Mouse (Mus musculus): ENCODE data around the gene Agr2. TPM values are rescaled to one million over a fixed set of nuclear protein-coding genes. Genes with fewer than 3 reads are reported as not detected.

Agr2 gene
- 0.15 and 0.28 TPM in 2 replicates for polyA plus RNA-seq (2012; rRNA removed)

- Histone ChIP-seq H3K27ac (ENCODE audit: insufficient read depth, low read length) (no peak within 1 kb of the TSS), H3K4me3 (ENCODE audit: insufficient read depth, low read length) (no peak within 1 kb of the TSS), H3K4me1 (ENCODE audit: control insufficient read depth, insufficient read depth, low read length) (peaks cover under 1% of the 10 kb centered on the region; the same call in 1 of the 2 replicates)
- TF ChIP-seq POLR2A (IDR thresholded peaks at IDR 0.05; ENCODE audit: extremely low read depth, insufficient read depth, low read length) = no peak
- TF ChIP-seq CTCF (IDR thresholded peaks at IDR 0.05; ENCODE audit: extremely low read depth, insufficient read depth, low read length) = no peak
Observed at GRCm38 (mm10) chr12:35992711-35993110, at the start of gene Agr2. Gene Agr2 (plus strand): TSS chr12:35992907.

- no peak overlapping the region for H3K4me3 ChIP-seq (ENCODE audit: insufficient read depth, low read length)
- H3K27ac ChIP-seq (ENCODE audit: insufficient read depth, low read length) = no peak overlapping the region
- no peaks in the 10 kb centered on the region for H3K4me1 ChIP-seq (ENCODE audit: control insufficient read depth, insufficient read depth, low read length)
- no peak for TF ChIP-seq CTCF (IDR thresholded peaks at IDR 0.05; ENCODE audit: extremely low read depth, insufficient read depth, low read length)
- no peak for TF ChIP-seq POLR2A (IDR thresholded peaks at IDR 0.05; ENCODE audit: extremely low read depth, insufficient read depth, low read length)
Observed at GRCm38 (mm10) chr12:35951757-35952156, 41.0 kb upstream of the Agr2 start.

- no peak overlapping the region for H3K27ac ChIP-seq (ENCODE audit: insufficient read depth, low read length)
- no peaks in the 10 kb centered on the region for H3K4me1 ChIP-seq (ENCODE audit: control insufficient read depth, insufficient read depth, low read length)
- no peak overlapping the region for H3K4me3 ChIP-seq (ENCODE audit: insufficient read depth, low read length)
- TF ChIP-seq CTCF (IDR thresholded peaks at IDR 0.05; ENCODE audit: extremely low read depth, insufficient read depth, low read length) (no peak), POLR2A (IDR thresholded peaks at IDR 0.05; ENCODE audit: extremely low read depth, insufficient read depth, low read length) (no peak)
Observed at GRCm38 (mm10) chr12:35957235-35957634, 35.5 kb upstream of the Agr2 start.

GRCm38 (mm10) chr12:35966098-35966767, 26.5 kb upstream of the Agr2 start:
- TF ChIP-seq POLR2A (IDR thresholded peaks at IDR 0.05; ENCODE audit: extremely low read depth, insufficient read depth, low read length) (no peak), CTCF (IDR thresholded peaks at IDR 0.05; ENCODE audit: extremely low read depth, insufficient read depth, low read length) (no peak)
- no peak overlapping the region for H3K27ac ChIP-seq (ENCODE audit: insufficient read depth, low read length)
- H3K4me1 ChIP-seq (ENCODE audit: control insufficient read depth, insufficient read depth, low read length) = no peaks in the 10 kb centered on the region
- no peak overlapping the region for H3K4me3 ChIP-seq (ENCODE audit: insufficient read depth, low read length)

GRCm38 (mm10) chr12:35966768-35967141, 26.0 kb upstream of the Agr2 start:
- Histone ChIP-seq H3K4me3 (ENCODE audit: insufficient read depth, low read length) (no peak overlapping the region), H3K4me1 (ENCODE audit: control insufficient read depth, insufficient read depth, low read length) (no peaks in the 10 kb centered on the region), H3K27ac (ENCODE audit: insufficient read depth, low read length) (no peak overlapping the region)
- no peak for TF ChIP-seq POLR2A (IDR thresholded peaks at IDR 0.05; ENCODE audit: extremely low read depth, insufficient read depth, low read length)
- TF ChIP-seq CTCF (IDR thresholded peaks at IDR 0.05; ENCODE audit: extremely low read depth, insufficient read depth, low read length) = no peak

- no peak for TF ChIP-seq CTCF (IDR thresholded peaks at IDR 0.05; ENCODE audit: extremely low read depth, insufficient read depth, low read length)
- no peak for TF ChIP-seq POLR2A (IDR thresholded peaks at IDR 0.05; ENCODE audit: extremely low read depth, insufficient read depth, low read length)
- no peak overlapping the region for H3K4me3 ChIP-seq (ENCODE audit: insufficient read depth, low read length)
- H3K27ac ChIP-seq (ENCODE audit: insufficient read depth, low read length) = no peak overlapping the region
- no peaks in the 10 kb centered on the region for H3K4me1 ChIP-seq (ENCODE audit: control insufficient read depth, insufficient read depth, low read length)
Observed at GRCm38 (mm10) chr12:35975898-35976297, 16.8 kb upstream of the Agr2 start.

- no peak for TF ChIP-seq CTCF (IDR thresholded peaks at IDR 0.05; ENCODE audit: extremely low read depth, insufficient read depth, low read length)
- no peak for TF ChIP-seq POLR2A (IDR thresholded peaks at IDR 0.05; ENCODE audit: extremely low read depth, insufficient read depth, low read length)
- no peak overlapping the region for H3K4me3 ChIP-seq (ENCODE audit: insufficient read depth, low read length)
- no peaks in the 10 kb centered on the region for H3K4me1 ChIP-seq (ENCODE audit: control insufficient read depth, insufficient read depth, low read length)
- H3K27ac ChIP-seq (ENCODE audit: insufficient read depth, low read length) = no peak overlapping the region
Observed at GRCm38 (mm10) chr12:35977633-35978246, 15.0 kb upstream of the Agr2 start.

- no peak overlapping the region for H3K4me3 ChIP-seq (ENCODE audit: insufficient read depth, low read length)
- TF ChIP-seq CTCF (IDR thresholded peaks at IDR 0.05; ENCODE audit: extremely low read depth, insufficient read depth, low read length) = no peak
- TF ChIP-seq POLR2A (IDR thresholded peaks at IDR 0.05; ENCODE audit: extremely low read depth, insufficient read depth, low read length) = no peak
Observed at GRCm38 (mm10) chr12:35979625-35980024, 13.1 kb upstream of the Agr2 start.

GRCm38 (mm10) chr12:35981732-35982360, 10.9 kb upstream of the Agr2 start:
- TF ChIP-seq CTCF (IDR thresholded peaks at IDR 0.05; ENCODE audit: extremely low read depth, insufficient read depth, low read length) (no peak), POLR2A (IDR thresholded peaks at IDR 0.05; ENCODE audit: extremely low read depth, insufficient read depth, low read length) (no peak)
- Histone ChIP-seq H3K4me3 (ENCODE audit: insufficient read depth, low read length) (no peak overlapping the region), H3K4me1 (ENCODE audit: control insufficient read depth, insufficient read depth, low read length) (no peaks in the 10 kb centered on the region), H3K27ac (ENCODE audit: insufficient read depth, low read length) (no peak overlapping the region)

More at GRCm38 (mm10) chr12:35979625-35980024, 13.1 kb upstream of the Agr2 start:
- H3K4me1 ChIP-seq (ENCODE audit: control insufficient read depth, insufficient read depth, low read length) = no peaks in the 10 kb centered on the region
- no peak overlapping the region for H3K27ac ChIP-seq (ENCODE audit: insufficient read depth, low read length)

All from cortical plate, adult 2 months (tissue).